Mouse (Mus musculus) forebrain, embryonic 13.5 days (tissue): ENCODE measurements at regions not wholly inside any gene's neighbourhood (a gene's known extent, or its start where the extent isn't known, plus 50 kb on each side); places are given as distances from the start of the nearest gene placed in this dataset.
"Not testable (repeated sequence)": the region's sequence is repeated elsewhere in the genome, so short reads cannot be mapped to it uniquely, and the experiment has no call there.

Experiments used
- ATAC-seq: fragments of 200-750 bp; cut with Nextera tagmentation; 2 replicates; pipeline ENCODE4 v1.8.0; 2017
- H3K27ac ChIP-seq: fragments of 300-500 bp; sonication (generic); 2 replicates; pipeline ENCODE4 v1.5.1; 2015; ENCODE audit warnings: inconsistent platforms, mild to moderate bottlenecking, moderate library complexity
- H3K27me3 ChIP-seq: fragments of 300-500 bp; sonication (generic); 2 replicates; pipeline ENCODE4 v1.6.1; 2015; ENCODE audit warnings: mild to moderate bottlenecking, inconsistent platforms
- H3K36me3 ChIP-seq: fragments of 300-500 bp; sonication (generic); 2 replicates; pipeline ENCODE4 v1.6.1; 2015; ENCODE audit warnings: mild to moderate bottlenecking, inconsistent platforms; ENCODE audit not compliant: poor library complexity, severe bottlenecking
- H3K4me1 ChIP-seq: fragments of 300-500 bp; sonication (generic); 2 replicates; pipeline ENCODE4 v1.6.1; 2015; ENCODE audit warnings: inconsistent platforms
- H3K4me2 ChIP-seq: fragments of 300-500 bp; sonication (generic); 2 replicates; pipeline ENCODE4 v1.6.1; 2015; ENCODE audit warnings: inconsistent platforms, mild to moderate bottlenecking, moderate library complexity
- H3K4me3 ChIP-seq: fragments of 300-500 bp; sonication (generic); 2 replicates; pipeline ENCODE4 v1.5.1; 2015; ENCODE audit warnings: mild to moderate bottlenecking, inconsistent platforms
- H3K9ac ChIP-seq: fragments of 300-500 bp; sonication (generic); 2 replicates; pipeline ENCODE4 v1.6.1; 2015; ENCODE audit warnings: mild to moderate bottlenecking, inconsistent platforms
- H3K9me3 ChIP-seq: fragments of 300-500 bp; sonication (generic); replicated peaks from 2 replicates; pipeline ENCODE4 v1.6.1; 2016; ENCODE audit warnings: inconsistent platforms
- WGBS: fragments of 180-500 bp; shearing (Covaris S2); methylation state at CpG from one replicate; pipeline ENCODE4 v1.1.7; 2015; 5-methylcytosine and 5-hydroxymethylcytosine counted together

GRCm38 (mm10) chr12:45585763-45586162 is 511.3 kb upstream of the Stxbp6 start:
- Histone ChIP-seq H3K4me1 (no peaks in the 10 kb centered on the region), H3K36me3 (no peaks in the 10 kb centered on the region), H3K9ac (no peak overlapping the region), H3K27ac (no peak overlapping the region), H3K4me2 (no peak overlapping the region), H3K9me3 (no peaks in the 10 kb centered on the region), H3K27me3 (no peaks in the 10 kb centered on the region), H3K4me3 (no peak overlapping the region)
- ATAC-seq: no peak
- WGBS: 67% methylated on average over 4 of the region's 4 CpGs

GRCm38 (mm10) chr12:45563325-45564030 is 489.0 kb upstream of the Stxbp6 start:
- H3K36me3 ChIP-seq: no peaks in the 10 kb centered on the region
- no peaks in the 10 kb centered on the region for H3K9me3 ChIP-seq
- peak; percentile 76 for ATAC-seq
- no peak overlapping the region for H3K4me2 ChIP-seq
- H3K27ac ChIP-seq: 0 out of 2 replicates have a peak overlapping the region, but pooled peaks have one; percentile 21
- no peak overlapping the region for H3K9ac ChIP-seq
- peaks cover 19% of the 10 kb centered on the region for H3K4me1 ChIP-seq
- no peak overlapping the region for H3K4me3 ChIP-seq
- 49% methylated on average over 13 of the region's 13 CpGs for WGBS
- H3K27me3 ChIP-seq: no peaks in the 10 kb centered on the region

GRCm38 (mm10) chr12:45562637-45563220 is 488.2 kb upstream of the Stxbp6 start:
- H3K4me1 ChIP-seq: peaks cover 19% of the 10 kb centered on the region
- H3K9me3 ChIP-seq: no peaks in the 10 kb centered on the region
- H3K4me3 ChIP-seq: no peak overlapping the region
- H3K36me3 ChIP-seq: no peaks in the 10 kb centered on the region
- ATAC-seq: no peak; the same call in 1 of the 2 replicates
- H3K9ac ChIP-seq: no peak overlapping the region
- WGBS: 23% methylated on average over 1 of the region's 1 CpGs
- H3K4me2 ChIP-seq: no peak overlapping the region
- peak overlapping the region; percentile 44 for H3K27ac ChIP-seq
- no peaks in the 10 kb centered on the region for H3K27me3 ChIP-seq

GRCm38 (mm10) chr12:45561889-45562288 is 487.4 kb upstream of the Stxbp6 start:
- H3K36me3 ChIP-seq: no peaks in the 10 kb centered on the region
- no peak overlapping the region for H3K4me3 ChIP-seq
- H3K9ac ChIP-seq: no peak overlapping the region
- H3K27ac ChIP-seq: peak overlapping the region; percentile 58; the same call in 1 of the 2 replicates
- WGBS: 17% methylated on average over 11 of the region's 11 CpGs
- no peaks in the 10 kb centered on the region for H3K27me3 ChIP-seq
- ATAC-seq: peak; percentile 75
- peaks cover 19% of the 10 kb centered on the region for H3K4me1 ChIP-seq
- no peaks in the 10 kb centered on the region for H3K9me3 ChIP-seq
- peak overlapping the region; percentile 29 for H3K4me2 ChIP-seq

- Histone ChIP-seq H3K4me1 (peaks cover 19% of the 10 kb centered on the region), H3K4me3 (no peak overlapping the region), H3K36me3 (no peaks in the 10 kb centered on the region), H3K4me2 (no peak overlapping the region), H3K27ac (no peak overlapping the region), H3K27me3 (no peaks in the 10 kb centered on the region), H3K9ac (no peak overlapping the region), H3K9me3 (no peaks in the 10 kb centered on the region)
- WGBS: 37% methylated on average over 1 of the region's 1 CpGs
- no peak for ATAC-seq
Observed at GRCm38 (mm10) chr12:45561362-45561761, 486.9 kb upstream of the Stxbp6 start.

GRCm38 (mm10) chr12:45549906-45550305 is 475.4 kb upstream of the Stxbp6 start:
- not testable (repeated sequence) for H3K4me3 ChIP-seq, H3K27me3 ChIP-seq, H3K4me2 ChIP-seq, H3K4me1 ChIP-seq, ATAC-seq, H3K27ac ChIP-seq, H3K9ac ChIP-seq, H3K9me3 ChIP-seq, H3K36me3 ChIP-seq
- WGBS: 88% methylated on average over 5 of the region's 5 CpGs

GRCm38 (mm10) chr12:45519554-45519953 is 445.0 kb upstream of the Stxbp6 start:
- H3K9me3 ChIP-seq: no peaks in the 10 kb centered on the region

GRCm38 (mm10) chr12:45514459-45514858 is 439.9 kb upstream of the Stxbp6 start:
- Histone ChIP-seq H3K9me3 (no peaks in the 10 kb centered on the region), H3K27ac (no peak overlapping the region), H3K27me3 (no peaks in the 10 kb centered on the region), H3K9ac (no peak overlapping the region), H3K36me3 (no peaks in the 10 kb centered on the region), H3K4me2 (no peak overlapping the region), H3K4me3 (no peak overlapping the region), H3K4me1 (no peaks in the 10 kb centered on the region)
- ATAC-seq: no peak
- WGBS: 71% methylated on average over 3 of the region's 3 CpGs

More at GRCm38 (mm10) chr12:45519554-45519953, 445.0 kb upstream of the Stxbp6 start:
- no peak overlapping the region for H3K27ac ChIP-seq
- no peaks in the 10 kb centered on the region for H3K36me3 ChIP-seq
- no peak overlapping the region for H3K4me2 ChIP-seq
- no peak overlapping the region for H3K4me3 ChIP-seq
- H3K4me1 ChIP-seq: no peaks in the 10 kb centered on the region
- no peak for ATAC-seq
- no peaks in the 10 kb centered on the region for H3K27me3 ChIP-seq
- H3K9ac ChIP-seq: no peak overlapping the region

GRCm38 (mm10) chr12:45507400-45507982 is 433.0 kb upstream of the Stxbp6 start:
- H3K27me3 ChIP-seq: no peaks in the 10 kb centered on the region
- 47% methylated on average over 7 of the region's 7 CpGs for WGBS
- no peak overlapping the region for H3K9ac ChIP-seq
- no peaks in the 10 kb centered on the region for H3K9me3 ChIP-seq
- no peak overlapping the region for H3K4me2 ChIP-seq
- no peaks in the 10 kb centered on the region for H3K4me1 ChIP-seq
- H3K27ac ChIP-seq: no peak overlapping the region
- no peak overlapping the region for H3K4me3 ChIP-seq
- no peak; the same call in 1 of the 2 replicates for ATAC-seq
- no peaks in the 10 kb centered on the region for H3K36me3 ChIP-seq

GRCm38 (mm10) chr12:45499834-45500233 is 425.3 kb upstream of the Stxbp6 start:
- Histone ChIP-seq H3K27me3 (no peaks in the 10 kb centered on the region), H3K9me3 (no peaks in the 10 kb centered on the region), H3K4me2 (peak overlapping the region; percentile 17; the same call in 1 of the 2 replicates), H3K4me1 (peaks cover 7% of the 10 kb centered on the region), H3K9ac (no peak overlapping the region), H3K4me3 (no peak overlapping the region), H3K36me3 (no peaks in the 10 kb centered on the region), H3K27ac (no peak overlapping the region)
- ATAC-seq: peak; percentile 55; the same call in 1 of the 2 replicates
- 33% methylated on average over 6 of the region's 6 CpGs for WGBS

GRCm38 (mm10) chr12:45498230-45498629 is 423.7 kb upstream of the Stxbp6 start:
- H3K27ac ChIP-seq: no peak overlapping the region
- ATAC-seq: peak; percentile 43; the same call in 1 of the 2 replicates
- no peak overlapping the region for H3K4me2 ChIP-seq
- no peaks in the 10 kb centered on the region for H3K27me3 ChIP-seq
- H3K9ac ChIP-seq: no peak overlapping the region
- H3K4me3 ChIP-seq: no peak overlapping the region
- H3K36me3 ChIP-seq: no peaks in the 10 kb centered on the region
- no peaks in the 10 kb centered on the region for H3K9me3 ChIP-seq
- peaks cover 7% of the 10 kb centered on the region for H3K4me1 ChIP-seq

GRCm38 (mm10) chr12:45489029-45489428 is 414.5 kb upstream of the Stxbp6 start:
- no peaks in the 10 kb centered on the region for H3K9me3 ChIP-seq
- H3K4me2 ChIP-seq: no peak overlapping the region
- 63% methylated on average over 1 of the region's 1 CpGs for WGBS
- no peak overlapping the region for H3K4me3 ChIP-seq
- H3K36me3 ChIP-seq: no peaks in the 10 kb centered on the region
- H3K4me1 ChIP-seq: no peaks in the 10 kb centered on the region
- no peak for ATAC-seq
- no peaks in the 10 kb centered on the region for H3K27me3 ChIP-seq
- no peak overlapping the region for H3K9ac ChIP-seq
- no peak overlapping the region for H3K27ac ChIP-seq
